Mouse (Mus musculus): ENCODE results near the gene Drap1.

- TF ChIP-seq CTCF (IDR thresholded peaks at IDR 0.05; ENCODE audit: insufficient read depth, low read depth, low read length) (no peak), POLR2A (IDR thresholded peaks at IDR 0.05; ENCODE audit: insufficient read depth, low read depth, low read length) (peak; percentile 95)
Measured at GRCm38 (mm10) chr19:5460465-5460911, 35.7 kb upstream of the Drap1 start, which contains the start of gene Fibp.

All from olfactory bulb, adult 2 months (tissue).